Mouse (Mus musculus) intestine, embryonic 14.5 days (tissue): ENCODE data around the gene Slc12a1. TPM values are rescaled to one million over a fixed set of nuclear protein-coding genes. Genes with fewer than 3 reads are reported as not detected.

Source experiments
- ATAC-seq: fragments of 200-750 bp; cut with Nextera tagmentation; replicated peaks from 2 replicates; pipeline ENCODE4 v1.8.0; 2017; ENCODE audit warnings: low read depth, moderate number of reproducible peaks, moderate TSS enrichment, moderate library complexity; ENCODE audit not compliant: low FRiP score, low TSS enrichment
- DNase-seq: peaks from one replicate; pipeline ENCODE4 v3.0.0-alpha.2; 2018; ENCODE audit warnings: low spot score
- H3K27ac ChIP-seq: fragments of 300-500 bp; sonication (generic); 2 replicates; pipeline ENCODE4 v1.5.1; 2014; ENCODE audit warnings: low read depth, mild to moderate bottlenecking, control low read depth
- H3K27me3 ChIP-seq: fragments of 300-500 bp; sonication (generic); replicated peaks from 2 replicates; pipeline ENCODE4 v1.6.1; 2014; ENCODE audit warnings: low read length, control low read depth; ENCODE audit not compliant: control insufficient read depth, insufficient read depth
- H3K36me3 ChIP-seq: fragments of 300-500 bp; sonication (generic); 2 replicates; pipeline ENCODE4 v1.6.1; 2014; ENCODE audit warnings: low read length, control low read depth; ENCODE audit not compliant: control insufficient read depth, insufficient read depth
- H3K4me1 ChIP-seq: fragments of 300-500 bp; sonication (generic); replicated peaks from 2 replicates; pipeline ENCODE4 v1.6.1; 2014; ENCODE audit warnings: low read length, control low read depth, mixed read lengths; ENCODE audit not compliant: control insufficient read depth, insufficient read depth
- H3K4me2 ChIP-seq: fragments of 300-500 bp; sonication (generic); 2 replicates; pipeline ENCODE4 v1.6.1; 2014; ENCODE audit warnings: low read length
- H3K4me3 ChIP-seq: fragments of 300-500 bp; sonication (generic); 2 replicates; pipeline ENCODE4 v1.5.1; 2014; ENCODE audit warnings: low read depth, low read length, control low read depth, mixed read lengths
- H3K9ac ChIP-seq: fragments of 300-500 bp; sonication (generic); 2 replicates; pipeline ENCODE4 v1.6.1; 2014; ENCODE audit warnings: mild to moderate bottlenecking, low read length
- H3K9me3 ChIP-seq: fragments of 300-500 bp; sonication (generic); 2 replicates; pipeline ENCODE4 v1.6.1; 2016; ENCODE audit warnings: low read length, control low read depth; ENCODE audit not compliant: control insufficient read depth
- WGBS: fragments of 180-500 bp; shearing (Covaris S2); extraction: QIAGEN DNeasy Blood & Tissue Kit; methylation state at CpG from one replicate; pipeline ENCODE4 v1.1.7; 2014; 5-methylcytosine and 5-hydroxymethylcytosine counted together
- polyA plus RNA-seq: library from polyadenylated mRNA; unstranded; fragments of >200 nt; fragmentation: Nextera tagmentation; extraction: Ambion mirVana; gene quantifications from 2 replicates; pipeline ENCODE4 v1.2.1, GENCODE M21; 2014

Gene Slc12a1
- polyA plus RNA-seq, 1 experiment from 2014 or later: not detected

DNA sequence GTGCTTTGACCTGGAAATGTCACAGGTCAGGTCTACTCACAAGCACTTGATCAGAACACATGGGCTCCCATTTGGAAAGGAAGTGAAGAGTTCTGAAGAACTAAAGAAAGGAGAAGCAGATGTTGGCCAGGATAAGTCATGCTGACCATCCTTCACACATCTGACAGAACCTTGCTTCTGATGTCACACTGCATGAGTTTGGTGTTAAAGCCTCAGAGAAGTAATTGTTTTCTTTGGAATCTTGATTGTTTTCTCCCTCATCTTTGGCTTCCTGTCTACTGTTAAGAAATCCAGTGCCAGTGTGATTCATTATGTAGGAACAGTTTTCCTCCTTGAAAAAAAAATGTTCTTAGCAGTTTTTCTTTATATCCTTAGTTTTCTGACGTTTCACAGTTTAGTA is 116.6 kb downstream of the Slc12a1 start:
- DNase-seq: no peak
- Histone ChIP-seq H3K4me3 (no peak overlapping the region), H3K4me1 (no peaks in the 10 kb centered on the region), H3K4me2 (no peak overlapping the region), H3K27me3 (no peaks in the 10 kb centered on the region), H3K36me3 (no peaks in the 10 kb centered on the region), H3K27ac (no peak overlapping the region), H3K9ac (no peak overlapping the region), H3K9me3 (peaks cover 3% of the 10 kb centered on the region; the same call in 1 of the 2 replicates)
- ATAC-seq: no peak
- WGBS: 76% methylated on average over 1 of the region's 1 CpGs

DNA sequence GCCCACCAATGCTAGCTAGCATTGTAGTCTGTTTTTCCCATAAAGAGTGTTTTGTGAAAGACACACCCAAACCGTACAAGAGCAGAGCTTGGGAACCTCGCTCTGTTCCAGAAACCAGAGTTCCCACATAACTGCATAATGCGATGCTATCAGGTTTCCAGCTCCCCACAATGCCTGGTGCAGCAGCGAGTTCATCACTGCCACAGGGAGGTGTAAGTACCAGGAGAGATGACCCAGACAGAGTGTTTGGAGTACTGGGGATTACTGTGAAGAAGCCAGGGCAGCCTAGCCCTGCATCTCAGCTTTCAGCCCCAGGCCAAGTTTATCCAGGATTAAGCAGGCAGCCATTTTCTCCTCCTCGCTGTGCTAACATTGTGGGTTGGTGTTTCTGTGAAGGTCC is 123.3 kb downstream of the Slc12a1 start:
- no peaks in the 10 kb centered on the region for H3K36me3 ChIP-seq
- H3K4me3 ChIP-seq: no peak overlapping the region
- H3K9ac ChIP-seq: no peak overlapping the region
- ATAC-seq (no peak), DNase-seq (no peak)
- peaks cover 3% of the 10 kb centered on the region; the same call in 1 of the 2 replicates for H3K9me3 ChIP-seq
- 50% methylated on average over 5 of the region's 5 CpGs for WGBS
- H3K4me1 ChIP-seq: no peaks in the 10 kb centered on the region
- no peak overlapping the region for H3K4me2 ChIP-seq
- H3K27ac ChIP-seq: no peak overlapping the region
- no peaks in the 10 kb centered on the region for H3K27me3 ChIP-seq

DNA sequence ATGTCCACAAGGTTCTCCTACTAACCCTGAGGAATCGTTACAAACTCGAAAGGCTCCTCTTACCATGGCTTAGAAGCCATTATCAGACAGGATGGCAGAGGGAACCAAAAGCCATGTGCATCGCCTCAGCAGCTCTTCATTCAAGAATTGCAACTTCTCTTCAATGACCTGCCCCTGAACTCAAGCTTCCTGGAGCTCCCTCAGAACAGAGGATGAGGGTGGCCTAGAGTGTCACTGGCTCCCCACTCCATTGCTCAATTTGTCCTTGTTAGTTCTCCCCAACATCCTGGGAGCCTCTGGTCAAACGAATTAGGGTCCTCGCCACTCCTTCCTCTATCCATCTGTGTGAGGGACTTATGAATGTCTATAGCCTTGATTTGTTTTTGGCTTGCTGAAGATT is 124.4 kb downstream of the Slc12a1 start:
- no peak overlapping the region for H3K4me3 ChIP-seq
- H3K9me3 ChIP-seq: no peaks in the 10 kb centered on the region; the same call in 1 of the 2 replicates
- H3K9ac ChIP-seq: no peak overlapping the region
- no peak for ATAC-seq
- no peak overlapping the region for H3K27ac ChIP-seq
- no peaks in the 10 kb centered on the region for H3K27me3 ChIP-seq
- no peaks in the 10 kb centered on the region for H3K36me3 ChIP-seq
- H3K4me2 ChIP-seq: no peak overlapping the region
- DNase-seq: no peak
- no peaks in the 10 kb centered on the region for H3K4me1 ChIP-seq
- 86% methylated on average over 5 of the region's 5 CpGs for WGBS

DNA sequence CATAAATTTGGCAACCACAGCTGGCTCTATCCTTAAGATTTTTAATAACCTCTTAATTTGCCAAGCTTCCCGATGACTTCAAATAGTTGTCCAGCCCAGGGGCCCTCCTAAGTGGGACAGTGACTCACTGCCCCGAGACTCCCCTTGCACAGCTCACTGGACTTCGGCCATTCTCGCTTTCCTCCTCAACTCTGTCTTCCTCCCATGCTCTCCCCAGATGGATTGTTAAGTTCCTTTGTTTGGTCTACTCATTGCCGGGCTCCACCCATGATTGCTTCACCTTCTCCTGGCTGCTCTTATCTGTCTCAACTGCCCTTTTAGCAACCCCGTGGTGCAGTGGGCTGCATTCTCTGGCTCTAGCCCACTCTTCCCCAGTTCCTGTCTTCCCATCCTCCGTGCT is 126.2 kb downstream of the Slc12a1 start:
- no peak overlapping the region for H3K27ac ChIP-seq
- no peak overlapping the region for H3K9ac ChIP-seq
- ATAC-seq (no peak), DNase-seq (no peak)
- H3K4me3 ChIP-seq: no peak overlapping the region
- WGBS: 61% methylated on average over 7 of the region's 7 CpGs
- no peaks in the 10 kb centered on the region for H3K9me3 ChIP-seq
- H3K4me1 ChIP-seq: no peaks in the 10 kb centered on the region
- H3K4me2 ChIP-seq: no peak overlapping the region
- H3K36me3 ChIP-seq: no peaks in the 10 kb centered on the region
- no peaks in the 10 kb centered on the region for H3K27me3 ChIP-seq

Other genes starting within 250 kb of the Slc12a1 start
- 4.4 TPM in 2 replicates for gene Slc24a5, start 84.4 kb upstream of the Slc12a1 start, polyA plus RNA-seq
- 96.8 and 116 TPM in 2 replicates for gene Myef2, start 28.8 kb upstream of the Slc12a1 start, polyA plus RNA-seq
- not detected in 2 replicates for gene Ctxn2, start 15.8 kb upstream of the Slc12a1 start, polyA plus RNA-seq
- gene Dut, start 94.7 kb downstream of the Slc12a1 start, polyA plus RNA-seq: 157 and 162 TPM in 2 replicates